Comparison of ENCODE assay signal across 7 mouse cellular contexts in the genomic region with DNA sequence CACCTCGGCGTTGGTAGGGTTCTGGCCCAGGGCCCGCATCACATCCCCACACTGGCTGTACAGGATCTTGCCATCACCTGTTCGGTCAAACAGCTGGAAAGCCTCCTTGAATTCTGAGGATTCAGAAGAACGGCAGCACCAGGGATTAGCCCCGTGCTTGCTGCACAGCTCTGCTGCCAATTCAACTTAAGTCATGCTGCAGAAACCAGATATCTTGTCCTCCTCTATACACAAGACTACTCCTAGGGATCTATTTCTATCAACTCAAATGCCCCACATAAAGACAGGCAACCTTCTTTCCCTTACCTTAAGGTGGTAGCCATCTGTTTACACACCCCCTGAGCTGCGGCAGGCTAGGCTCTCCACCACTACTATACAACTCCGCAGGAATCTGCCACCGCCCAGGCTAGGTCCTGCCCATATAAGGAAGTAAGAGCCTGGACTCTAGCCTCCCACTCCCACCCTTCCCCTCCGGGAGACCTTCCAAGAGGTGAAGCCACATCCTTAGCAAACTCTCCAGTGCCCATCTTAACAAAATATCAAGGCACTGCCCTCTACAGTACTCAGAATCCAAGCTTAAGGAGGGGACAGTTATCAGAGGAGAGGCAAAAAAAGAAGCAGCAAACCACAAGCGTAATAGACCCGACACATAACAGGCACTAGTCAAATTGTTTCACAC. TPM values are rescaled to one million over a fixed set of nuclear protein-coding genes. Genes with fewer than 3 reads are reported as not detected.
DNase-seq lines count a peak whose midpoint lies in the region; ATAC-seq and TF ChIP-seq lines count a peak whose summit lies in the region.

No protein-coding gene starts in this region.

- peaks cover 64% of the 10 kb centered on the region for H3K4me1 ChIP-seq in G1E (ENCODE audit: insufficient read depth, low read depth, low read length)
- H3K4me1 ChIP-seq in embryonic fibroblast, embryonic 13.5 days (ENCODE audit: control insufficient read depth, insufficient read depth, low read length) = peaks cover 8% of the 10 kb centered on the region; the same call in 1 of the 2 replicates
- H3K4me1 ChIP-seq in heart, embryonic 16.5 days (ENCODE audit: control insufficient read depth, insufficient read depth, low read length) = peaks cover 49% of the 10 kb centered on the region

- H3K27ac ChIP-seq in embryonic fibroblast, embryonic 13.5 days (ENCODE audit: insufficient read depth, low read length) = peak overlapping the region; percentile 94
- H3K27ac ChIP-seq in heart, embryonic 16.5 days (ENCODE audit: low read length) = peak overlapping the region; percentile 99

- 11% methylated on average over 12 of the region's 12 CpGs for WGBS in heart, embryonic 16.5 days

- peak overlapping the region; percentile 88 for H3K9ac ChIP-seq in heart, embryonic 16.5 days (ENCODE audit: low read length)

- H3K4me3 ChIP-seq in G1E (ENCODE audit: low read depth, low read length) = peak overlapping the region; percentile 73
- H3K4me3 ChIP-seq in embryonic fibroblast, embryonic 13.5 days (ENCODE audit: insufficient read depth, low read length) = peak overlapping the region; percentile 97
- H3K4me3 ChIP-seq in heart, embryonic 16.5 days (ENCODE audit: low read length) = peak overlapping the region; percentile 75

- H3K27me3 ChIP-seq in G1E (ENCODE audit: insufficient read depth, low read length) = no peaks in the 10 kb centered on the region
- H3K27me3 ChIP-seq in heart, embryonic 16.5 days (ENCODE audit: control insufficient read depth, insufficient read depth, low read length) = no peaks in the 10 kb centered on the region

- no peaks in the 10 kb centered on the region for H3K9me3 ChIP-seq in G1E (replicated peaks)
- no peaks in the 10 kb centered on the region for H3K9me3 ChIP-seq in heart, embryonic 16.5 days (replicated peaks; ENCODE audit: control insufficient read depth, low read length)

- peak; percentile 55; the same call in 1 of the 2 replicates for TF ChIP-seq POLR2A in embryonic fibroblast, embryonic 13.5 days (IDR thresholded peaks at IDR 0.05; ENCODE audit: low read depth, low read length)

- TF ChIP-seq CTCF in G1E (IDR thresholded peaks at IDR 0.05; ENCODE audit: low read depth, low read length) = no peak
- TF ChIP-seq CTCF in embryonic fibroblast, embryonic 13.5 days (IDR thresholded peaks at IDR 0.05; ENCODE audit: borderline replicate concordance, insufficient read depth, low read length) = no peak

- DNase-seq in G1E (ENCODE audit: low spot score) = peak; percentile 54
- DNase-seq in adrenal gland, postnatal 10 days = peak; percentile 72
- peak; percentile 83 for DNase-seq in kidney, postnatal 14 days
- peak; percentile 86 for DNase-seq in lung, postnatal 10 days
- DNase-seq in right cerebral cortex, adult 18-20 months = peak; percentile 73

- ATAC-seq in G1E (ENCODE audit: extremely low read depth, insufficient number of reproducible peaks, low FRiP score, poor library complexity, severe bottlenecking) = peak; percentile 47
- peak; percentile 55 for ATAC-seq in heart, embryonic 16.5 days (replicated peaks; ENCODE audit: extremely low read depth, insufficient read depth, low FRiP score)

- peaks cover 71% of the 10 kb centered on the region for H3K36me3 ChIP-seq in G1E (replicated peaks)
- peaks cover 38% of the 10 kb centered on the region for H3K36me3 ChIP-seq in heart, embryonic 16.5 days (ENCODE audit: control insufficient read depth, insufficient read depth)

- peak overlapping the region; percentile 78 for H3K4me2 ChIP-seq in heart, embryonic 16.5 days (ENCODE audit: low read depth, low read length)

RNA-seq across cellular contexts. Expression of gene Myl6, which starts 1.2 kb away (rescaled TPM):
- total RNA-seq in G1E (2014; fragmentation: Nextera tagmentation) (207 and 266 TPM in 2 replicates), G1E (2017) (1,414 and 1,457 TPM in 2 replicates)
- polyA plus RNA-seq in G1E (2012) = 273 and 359 TPM in 2 replicates
- 100 to 1,000 TPM; 739 to 765 TPM for total RNA-seq in adrenal gland, postnatal 10 days (2021)
- 2,243 and 2,568 TPM in 2 replicates for polyA plus RNA-seq in embryonic fibroblast, embryonic 13.5 days (2011; ENCODE audit: insufficient read length, low read depth, missing spikeins)
- 945 and 1,125 TPM in 2 replicates for polyA plus RNA-seq in heart, embryonic 16.5 days (2015; fragmentation: Nextera tagmentation; extraction: Ambion mirVana)

RNA-seq across cellular contexts. Expression of gene Myl6b, which starts 5.7 kb away (rescaled TPM):
- total RNA-seq in G1E (2014; fragmentation: Nextera tagmentation) (11.4 and 13.1 TPM in 2 replicates), G1E (2017) (1.7 and 2.0 TPM in 2 replicates)
- polyA plus RNA-seq in G1E (2012) = 14.7 and 17.4 TPM in 2 replicates
- 10 to 100 TPM; 10.9 to 17.3 TPM for total RNA-seq in adrenal gland, postnatal 10 days (2021)
- 9.4 and 10.6 TPM in 2 replicates for polyA plus RNA-seq in embryonic fibroblast, embryonic 13.5 days (2011; ENCODE audit: insufficient read length, low read depth, missing spikeins)
- polyA plus RNA-seq in heart, embryonic 16.5 days (2015; fragmentation: Nextera tagmentation; extraction: Ambion mirVana) = 4.2 and 4.4 TPM in 2 replicates

RNA-seq across cellular contexts. Expression of gene Esyt1, which starts 32.9 kb away (rescaled TPM):
- total RNA-seq in G1E (2014; fragmentation: Nextera tagmentation) (31.8 and 36.0 TPM in 2 replicates), G1E (2017) (98.1 and 107 TPM in 2 replicates)
- polyA plus RNA-seq in G1E (2012) = 72.2 and 80.2 TPM in 2 replicates
- 10 to 100 TPM; 31.5 to 41.5 TPM for total RNA-seq in adrenal gland, postnatal 10 days (2021)
- 75.2 and 83.3 TPM in 2 replicates for polyA plus RNA-seq in embryonic fibroblast, embryonic 13.5 days (2011; ENCODE audit: insufficient read length, low read depth, missing spikeins)
- 22.5 and 25.7 TPM in 2 replicates for polyA plus RNA-seq in heart, embryonic 16.5 days (2015; fragmentation: Nextera tagmentation; extraction: Ambion mirVana)

RNA-seq across cellular contexts. Expression of gene Smarcc2, which starts 33.7 kb away (rescaled TPM):
- 100 and 109 TPM in 2 replicates for total RNA-seq in G1E (2014; fragmentation: Nextera tagmentation)
- total RNA-seq in G1E (2017) = 36.3 and 47.4 TPM in 2 replicates
- polyA plus RNA-seq in G1E (2012) = 153 and 174 TPM in 2 replicates
- total RNA-seq in adrenal gland, postnatal 10 days (2021) = 100 to 1,000 TPM in 1 of 2 experiments, 10 to 100 TPM in 1; 94.1 to 123 TPM
- polyA plus RNA-seq in embryonic fibroblast, embryonic 13.5 days (2011; ENCODE audit: insufficient read length, low read depth, missing spikeins) = 100 and 117 TPM in 2 replicates
- 54.9 and 57.5 TPM in 2 replicates for polyA plus RNA-seq in heart, embryonic 16.5 days (2015; fragmentation: Nextera tagmentation; extraction: Ambion mirVana)

RNA-seq across cellular contexts. Expression of gene Zc3h10, which starts 54.8 kb away (rescaled TPM):
- total RNA-seq in G1E (2014; fragmentation: Nextera tagmentation) (7.2 and 9.2 TPM in 2 replicates), G1E (2017) (12.0 and 13.3 TPM in 2 replicates)
- polyA plus RNA-seq in G1E (2012) = 21.1 and 21.9 TPM in 2 replicates
- total RNA-seq in adrenal gland, postnatal 10 days (2021) = 10 to 100 TPM; 10.5 to 14.7 TPM
- polyA plus RNA-seq in embryonic fibroblast, embryonic 13.5 days (2011; ENCODE audit: insufficient read length, low read depth, missing spikeins) = 4.7 and 6.0 TPM in 2 replicates
- 8.4 and 9.5 TPM in 2 replicates for polyA plus RNA-seq in heart, embryonic 16.5 days (2015; fragmentation: Nextera tagmentation; extraction: Ambion mirVana)

Comparison
In these comparisons a context has a peak if more than half of its experiments do, and no peak if none do; other contexts are left out.
1. Peak in every context shown above with its lines: DNase-seq, ATAC-seq, H3K4me3 ChIP-seq and H3K27ac ChIP-seq.